Mouse (Mus musculus) midbrain, embryonic 15.5 days (tissue): ENCODE data around the gene Fam19a1. TPM values are rescaled to one million over a fixed set of nuclear protein-coding genes. Genes with fewer than 3 reads are reported as not detected.
"Not testable (repeated sequence)": the region's sequence is repeated elsewhere in the genome, so short reads cannot be mapped to it uniquely, and the experiment has no call there.

Experiments
- ATAC-seq: fragments of 200-750 bp; cut with Nextera tagmentation; replicated peaks from 2 replicates; pipeline ENCODE4 v1.8.0; 2017; ENCODE audit warnings: moderate TSS enrichment
- H3K27ac ChIP-seq: fragments of 300-500 bp; sonication (generic); 2 replicates; pipeline ENCODE4 v1.5.1; 2015; ENCODE audit warnings: mild to moderate bottlenecking, inconsistent platforms
- H3K27me3 ChIP-seq: fragments of 300-500 bp; sonication (generic); replicated peaks from 2 replicates; pipeline ENCODE4 v1.6.1; 2015; ENCODE audit warnings: inconsistent platforms
- H3K36me3 ChIP-seq: fragments of 300-500 bp; sonication (generic); replicated peaks from 2 replicates; pipeline ENCODE4 v1.6.1; 2015; ENCODE audit warnings: inconsistent platforms
- H3K4me1 ChIP-seq: fragments of 300-500 bp; sonication (generic); 2 replicates; pipeline ENCODE4 v1.6.1; 2015; ENCODE audit warnings: inconsistent platforms
- H3K4me2 ChIP-seq: fragments of 300-500 bp; sonication (generic); 2 replicates; pipeline ENCODE4 v1.6.1; 2015; ENCODE audit warnings: inconsistent platforms, mild to moderate bottlenecking, moderate library complexity
- H3K4me3 ChIP-seq: fragments of 300-500 bp; sonication (generic); 2 replicates; pipeline ENCODE4 v1.5.1; 2015; ENCODE audit warnings: mild to moderate bottlenecking, inconsistent platforms
- H3K9ac ChIP-seq: fragments of 300-500 bp; sonication (generic); 2 replicates; pipeline ENCODE4 v1.6.1; 2015; ENCODE audit warnings: mild to moderate bottlenecking, inconsistent platforms
- H3K9me3 ChIP-seq: fragments of 300-500 bp; sonication (generic); 2 replicates; pipeline ENCODE4 v1.6.1; 2016; ENCODE audit warnings: inconsistent platforms
- WGBS: fragments of 180-500 bp; shearing (Covaris S2); methylation state at CpG from one replicate; pipeline ENCODE4 v1.1.7; 2015; ENCODE audit warnings: mixed read lengths; 5-methylcytosine and 5-hydroxymethylcytosine counted together
- polyA plus RNA-seq: library from polyadenylated mRNA; unstranded; fragments of >200 nt; fragmentation: Nextera tagmentation; extraction: Ambion mirVana; gene quantifications from 2 replicates; pipeline ENCODE4 v1.2.1, GENCODE M21; 2015

The Fam19a1 gene
- polyA plus RNA-seq, 1 experiment from 2014 or later = 34.2 TPM

GRCm38 (mm10) chr6:96167031-96167430, 54.1 kb downstream of the Fam19a1 start:
- H3K4me2 ChIP-seq = no peak overlapping the region
- no peaks in the 10 kb centered on the region for H3K4me1 ChIP-seq
- ATAC-seq = no peak
- H3K9me3 ChIP-seq = no peaks in the 10 kb centered on the region
- H3K4me3 ChIP-seq = no peak overlapping the region
- no peak overlapping the region for H3K9ac ChIP-seq
- H3K36me3 ChIP-seq = no peaks in the 10 kb centered on the region
- H3K27me3 ChIP-seq = no peaks in the 10 kb centered on the region
- H3K27ac ChIP-seq = no peak overlapping the region

GRCm38 (mm10) chr6:96173681-96174080, 60.7 kb downstream of the Fam19a1 start:
- 91% methylated on average over 3 of the region's 3 CpGs for WGBS
- no peaks in the 10 kb centered on the region for H3K27me3 ChIP-seq
- H3K27ac ChIP-seq = no peak overlapping the region
- no peaks in the 10 kb centered on the region for H3K9me3 ChIP-seq
- no peak overlapping the region for H3K4me3 ChIP-seq
- H3K9ac ChIP-seq = no peak overlapping the region
- H3K36me3 ChIP-seq = no peaks in the 10 kb centered on the region
- no peaks in the 10 kb centered on the region for H3K4me1 ChIP-seq
- no peak overlapping the region for H3K4me2 ChIP-seq
- no peak for ATAC-seq

- no peak for ATAC-seq
- H3K9ac ChIP-seq = no peak overlapping the region
- H3K9me3 ChIP-seq = no peaks in the 10 kb centered on the region
- no peaks in the 10 kb centered on the region for H3K4me1 ChIP-seq
- H3K36me3 ChIP-seq = no peaks in the 10 kb centered on the region
- no peak overlapping the region for H3K4me3 ChIP-seq
- no peaks in the 10 kb centered on the region for H3K27me3 ChIP-seq
- no peak overlapping the region for H3K27ac ChIP-seq
- H3K4me2 ChIP-seq = no peak overlapping the region
Observed at GRCm38 (mm10) chr6:96178530-96178929, 65.6 kb downstream of the Fam19a1 start.

GRCm38 (mm10) chr6:96183392-96183791, 70.4 kb downstream of the Fam19a1 start:
- H3K4me1 ChIP-seq = no peaks in the 10 kb centered on the region
- H3K27ac ChIP-seq = no peak overlapping the region
- no peak overlapping the region for H3K4me3 ChIP-seq
- H3K27me3 ChIP-seq = no peaks in the 10 kb centered on the region
- no peak overlapping the region for H3K9ac ChIP-seq
- no peaks in the 10 kb centered on the region for H3K36me3 ChIP-seq
- no peaks in the 10 kb centered on the region for H3K9me3 ChIP-seq
- H3K4me2 ChIP-seq = no peak overlapping the region
- ATAC-seq = no peak
- WGBS = 48% methylated on average over 4 of the region's 4 CpGs

- no peaks in the 10 kb centered on the region for H3K9me3 ChIP-seq
- 75% methylated on average over 2 of the region's 2 CpGs for WGBS
- no peak overlapping the region for H3K9ac ChIP-seq
- H3K36me3 ChIP-seq = no peaks in the 10 kb centered on the region
- H3K4me1 ChIP-seq = no peaks in the 10 kb centered on the region
- ATAC-seq = no peak
- no peak overlapping the region for H3K4me3 ChIP-seq
- no peak overlapping the region for H3K27ac ChIP-seq
- H3K27me3 ChIP-seq = no peaks in the 10 kb centered on the region
- no peak overlapping the region for H3K4me2 ChIP-seq
Observed at GRCm38 (mm10) chr6:96186517-96186916, 73.6 kb downstream of the Fam19a1 start.

GRCm38 (mm10) chr6:96198991-96199390, 86.0 kb downstream of the Fam19a1 start:
- not testable (repeated sequence) for H3K27ac ChIP-seq, ATAC-seq, H3K27me3 ChIP-seq, H3K36me3 ChIP-seq, H3K4me3 ChIP-seq, H3K9ac ChIP-seq, H3K4me1 ChIP-seq, H3K4me2 ChIP-seq, H3K9me3 ChIP-seq
- 86% methylated on average over 2 of the region's 2 CpGs for WGBS

GRCm38 (mm10) chr6:96205395-96205794, 92.4 kb downstream of the Fam19a1 start:
- H3K27ac ChIP-seq = no peak overlapping the region
- WGBS = 96% methylated on average over 2 of the region's 2 CpGs
- H3K27me3 ChIP-seq = no peaks in the 10 kb centered on the region
- H3K9ac ChIP-seq = no peak overlapping the region
- H3K9me3 ChIP-seq = no peaks in the 10 kb centered on the region; the same call in 1 of the 2 replicates
- H3K4me3 ChIP-seq = no peak overlapping the region
- no peaks in the 10 kb centered on the region for H3K4me1 ChIP-seq
- no peaks in the 10 kb centered on the region for H3K36me3 ChIP-seq
- ATAC-seq = no peak
- H3K4me2 ChIP-seq = no peak overlapping the region

GRCm38 (mm10) chr6:96234806-96235205, 121.9 kb downstream of the Fam19a1 start:
- no peak for ATAC-seq
- Histone ChIP-seq H3K4me3 (no peak overlapping the region), H3K4me1 (no peaks in the 10 kb centered on the region), H3K9me3 (no peaks in the 10 kb centered on the region), H3K27ac (no peak overlapping the region), H3K27me3 (no peaks in the 10 kb centered on the region), H3K4me2 (no peak overlapping the region), H3K36me3 (no peaks in the 10 kb centered on the region), H3K9ac (no peak overlapping the region)

GRCm38 (mm10) chr6:96244320-96244719, 131.4 kb downstream of the Fam19a1 start:
- H3K9ac ChIP-seq = no peak overlapping the region
- H3K4me2 ChIP-seq = no peak overlapping the region
- WGBS = 87% methylated on average over 3 of the region's 3 CpGs
- no peaks in the 10 kb centered on the region for H3K27me3 ChIP-seq
- no peak overlapping the region for H3K27ac ChIP-seq
- no peaks in the 10 kb centered on the region for H3K9me3 ChIP-seq
- H3K4me3 ChIP-seq = no peak overlapping the region
- no peaks in the 10 kb centered on the region for H3K4me1 ChIP-seq
- no peaks in the 10 kb centered on the region for H3K36me3 ChIP-seq
- no peak for ATAC-seq

- H3K27ac ChIP-seq = no peak overlapping the region
- 71% methylated on average over 3 of the region's 3 CpGs for WGBS
- no peak for ATAC-seq
Observed at GRCm38 (mm10) chr6:96252001-96252400, 139.0 kb downstream of the Fam19a1 start.

GRCm38 (mm10) chr6:96254815-96255214, 141.9 kb downstream of the Fam19a1 start:
- no peaks in the 10 kb centered on the region for H3K4me1 ChIP-seq
- H3K4me3 ChIP-seq = no peak overlapping the region
- ATAC-seq = no peak

More at GRCm38 (mm10) chr6:96252001-96252400, 139.0 kb downstream of the Fam19a1 start:
- Histone ChIP-seq H3K4me1 (no peaks in the 10 kb centered on the region), H3K9me3 (no peaks in the 10 kb centered on the region), H3K4me3 (no peak overlapping the region), H3K27me3 (no peaks in the 10 kb centered on the region), H3K9ac (no peak overlapping the region), H3K36me3 (no peaks in the 10 kb centered on the region), H3K4me2 (no peak overlapping the region)

GRCm38 (mm10) chr6:96258651-96259050, 145.7 kb downstream of the Fam19a1 start:
- Histone ChIP-seq H3K4me2 (no peak overlapping the region), H3K9me3 (no peaks in the 10 kb centered on the region), H3K27ac (no peak overlapping the region), H3K4me3 (no peak overlapping the region), H3K36me3 (no peaks in the 10 kb centered on the region), H3K9ac (no peak overlapping the region), H3K27me3 (no peaks in the 10 kb centered on the region), H3K4me1 (no peaks in the 10 kb centered on the region)
- ATAC-seq = no peak
- 90% methylated on average over 3 of the region's 3 CpGs for WGBS

More at GRCm38 (mm10) chr6:96254815-96255214, 141.9 kb downstream of the Fam19a1 start:
- H3K27me3 ChIP-seq = no peaks in the 10 kb centered on the region
- no peaks in the 10 kb centered on the region for H3K9me3 ChIP-seq
- 71% methylated on average over 2 of the region's 2 CpGs for WGBS
- H3K4me2 ChIP-seq = no peak overlapping the region
- H3K36me3 ChIP-seq = no peaks in the 10 kb centered on the region
- H3K9ac ChIP-seq = no peak overlapping the region
- no peak overlapping the region for H3K27ac ChIP-seq

- Histone ChIP-seq H3K4me1 (no peaks in the 10 kb centered on the region), H3K4me3 (no peak overlapping the region), H3K9ac (no peak overlapping the region), H3K27ac (no peak overlapping the region), H3K4me2 (no peak overlapping the region), H3K9me3 (no peaks in the 10 kb centered on the region), H3K36me3 (no peaks in the 10 kb centered on the region), H3K27me3 (no peaks in the 10 kb centered on the region)
- WGBS = 91% methylated on average over 4 of the region's 4 CpGs
- no peak for ATAC-seq
Observed at GRCm38 (mm10) chr6:96266456-96266855, 153.5 kb downstream of the Fam19a1 start.

- H3K27me3 ChIP-seq = no peaks in the 10 kb centered on the region
- no peak overlapping the region for H3K27ac ChIP-seq
- no peak overlapping the region for H3K4me3 ChIP-seq
- H3K4me2 ChIP-seq = no peak overlapping the region
- H3K4me1 ChIP-seq = no peaks in the 10 kb centered on the region
- no peaks in the 10 kb centered on the region for H3K36me3 ChIP-seq
- no peak overlapping the region for H3K9ac ChIP-seq
- no peaks in the 10 kb centered on the region for H3K9me3 ChIP-seq
- no peak for ATAC-seq
Observed at GRCm38 (mm10) chr6:96268788-96269187, 155.8 kb downstream of the Fam19a1 start.
